Mouse (Mus musculus): ENCODE measurements around the gene Lmo3. TPM values are rescaled to one million over a fixed set of nuclear protein-coding genes. Genes with fewer than 3 reads are reported as not detected.
A peak's percentile ranks its signal among the peaks of the same experiment; 100 is the strongest.

The Lmo3 gene
- total RNA-seq (2021) (1 to 10 TPM in 1 of 2 experiments, under 1 TPM in 1; 0.66 to 2.0 TPM), polyA plus RNA-seq (2012; rRNA removed) (0.13 and 0.39 TPM in 2 replicates)
- long read RNA-seq, result 0 reads

GRCm38 (mm10) chr6:138581734-138582505, at the start of gene Lmo3:
Gene Lmo3, minus strand, starts transcription at chr6:138581968.
- no peak for DNase-seq

GRCm38 (mm10) chr6:138620786-138621185, 39.0 kb upstream of the Lmo3 start:
- DNase-seq, result peak; percentile 53

- peak; percentile 65 for DNase-seq
Observed at GRCm38 (mm10) chr6:138618396-138618795, 36.6 kb upstream of the Lmo3 start.

- no peak for DNase-seq
Observed at GRCm38 (mm10) chr6:138597016-138597415, 15.2 kb upstream of the Lmo3 start.

- no peak for DNase-seq
Observed at GRCm38 (mm10) chr6:138595991-138596698, 14.4 kb upstream of the Lmo3 start.

GRCm38 (mm10) chr6:138583314-138583713, 1.5 kb upstream of the Lmo3 start:
- DNase-seq, result no peak

- DNase-seq, result no peak
Observed at GRCm38 (mm10) chr6:138582506-138583000, 785 bp upstream of the Lmo3 start.

- no peak for DNase-seq
Observed at GRCm38 (mm10) chr6:138580491-138581076, 1.2 kb downstream of the Lmo3 start.

- DNase-seq, result no peak
Observed at GRCm38 (mm10) chr6:138563416-138563815, 18.4 kb downstream of the Lmo3 start.

- DNase-seq, result no peak
Observed at GRCm38 (mm10) chr6:138552144-138552543, 29.6 kb downstream of the Lmo3 start.

GRCm38 (mm10) chr6:138534879-138535278, 46.9 kb downstream of the Lmo3 start:
- DNase-seq, result no peak

GRCm38 (mm10) chr6:138506642-138507041, 75.1 kb downstream of the Lmo3 start:
- DNase-seq, result no peak

- no peak for DNase-seq
Observed at GRCm38 (mm10) chr6:138503946-138504345, 77.8 kb downstream of the Lmo3 start.

- no peak for DNase-seq
Observed at GRCm38 (mm10) chr6:138482834-138483233, 98.9 kb downstream of the Lmo3 start.

- peak; percentile 77 for DNase-seq
Observed at GRCm38 (mm10) chr6:138477611-138478010, 104.2 kb downstream of the Lmo3 start.

- DNase-seq, result no peak
Observed at GRCm38 (mm10) chr6:138469204-138469603, 112.6 kb downstream of the Lmo3 start.

GRCm38 (mm10) chr6:138444515-138445048, 137.2 kb downstream of the Lmo3 start:
- no peak for DNase-seq

- no peak for DNase-seq
Observed at GRCm38 (mm10) chr6:138437351-138437750, 144.4 kb downstream of the Lmo3 start.

GRCm38 (mm10) chr6:138436813-138437212, 145.0 kb downstream of the Lmo3 start:
- no peak for DNase-seq

- DNase-seq, result no peak
Observed at GRCm38 (mm10) chr6:138427394-138427793, 154.4 kb downstream of the Lmo3 start.

- no peak for DNase-seq
Observed at GRCm38 (mm10) chr6:138426894-138427293, 154.9 kb downstream of the Lmo3 start.

GRCm38 (mm10) chr6:138424514-138425225, 157.1 kb downstream of the Lmo3 start:
- DNase-seq, result no peak
